Mouse (Mus musculus): ENCODE measurements around the gene Gm11992. TPM values are rescaled to one million over a fixed set of nuclear protein-coding genes. Genes with fewer than 3 reads are reported as not detected.

The Gm11992 gene
- polyA plus RNA-seq (2014; fragmentation: Nextera tagmentation; extraction: Ambion mirVana), result 0.38 and 0.46 TPM in 2 replicates

DNA sequence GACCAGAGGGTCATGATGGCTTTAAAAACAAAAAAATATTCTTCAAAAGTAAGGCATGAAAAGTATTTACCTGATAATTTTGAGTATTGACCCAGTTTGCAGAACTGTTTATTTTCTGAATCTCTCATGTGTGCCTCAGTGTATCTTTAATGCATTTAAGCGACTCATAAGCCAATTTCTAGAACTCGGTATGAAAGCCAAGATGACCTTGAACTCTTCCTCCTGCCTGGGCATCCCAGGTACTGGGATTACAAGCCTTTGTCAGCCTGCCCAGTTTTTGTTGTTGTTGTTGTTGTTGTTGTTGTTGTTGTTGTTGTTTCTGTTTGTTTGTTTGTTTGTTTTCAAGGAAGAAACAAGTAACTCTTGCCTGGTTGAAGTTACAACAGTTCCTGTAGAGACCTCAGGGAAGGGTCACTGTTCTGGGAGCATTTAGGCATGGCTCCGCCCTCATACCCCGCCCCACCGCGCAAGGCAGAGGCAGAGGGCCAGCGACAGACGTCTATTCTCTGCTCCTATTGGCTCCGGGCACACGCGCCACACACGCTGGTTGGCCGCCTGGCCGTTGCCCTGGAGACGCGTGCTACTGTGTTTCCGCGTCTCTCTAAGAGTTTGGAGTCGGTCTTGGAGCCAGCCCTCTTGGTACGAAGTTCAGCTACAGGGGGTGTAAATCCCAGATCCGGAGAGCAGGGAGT, at the start of gene Gm11992:
Gene Gm11992 (plus strand): TSS at position 584 of the 692 bp plus-strand sequence.
- peak; percentile 100 for ATAC-seq (ENCODE audit: insufficient read depth, low FRiP score, low TSS enrichment)
- 5% methylated on average over 21 of the region's 21 CpGs for WGBS
- DNase-seq (ENCODE audit: low spot score), result peak; percentile 92
- Histone ChIP-seq H3K9ac (ENCODE audit: low read length) (peak within 1 kb of the TSS; percentile 44), H3K27ac (ENCODE audit: low read depth, low read length) (no peak within 1 kb of the TSS), H3K4me2 (ENCODE audit: low read depth) (peak within 1 kb of the TSS; percentile 96), H3K9me3 (ENCODE audit: control insufficient read depth, low read length) (no peaks in the 10 kb centered on the region), H3K4me3 (ENCODE audit: low read depth, low read length) (peak within 1 kb of the TSS; percentile 51), H3K4me1 (ENCODE audit: control insufficient read depth, insufficient read depth, low read length) (0 out of 2 replicates have a peak, but pooled peaks cover 3% of the 10 kb centered on the region), H3K36me3 (ENCODE audit: control insufficient read depth, insufficient read depth, low read length) (no peaks in the 10 kb centered on the region), H3K27me3 (ENCODE audit: control insufficient read depth, insufficient read depth, low read length) (peaks cover 7% of the 10 kb centered on the region)

DNA sequence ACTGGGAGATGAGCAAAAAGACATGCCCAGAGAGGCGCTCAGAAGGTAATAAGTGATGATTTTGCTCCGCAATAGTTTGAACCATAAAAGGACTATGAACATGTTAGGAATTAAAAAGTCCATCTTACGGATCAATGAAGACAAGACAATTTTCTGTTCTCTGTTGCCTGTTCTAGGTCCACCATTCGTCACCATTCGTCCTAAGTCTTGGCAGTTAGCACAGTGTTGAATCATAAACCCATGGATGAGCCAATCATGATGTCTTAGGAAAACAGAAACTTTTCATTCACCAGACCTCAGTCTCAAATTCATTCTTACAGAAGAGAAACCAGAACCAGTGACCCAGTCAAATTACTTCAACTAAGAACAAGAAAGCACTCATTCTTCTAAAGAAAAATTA, 39.6 kb upstream of the Gm11992 start:
- Histone ChIP-seq H3K9me3 (ENCODE audit: control insufficient read depth, low read length) (no peaks in the 10 kb centered on the region), H3K36me3 (ENCODE audit: control insufficient read depth, insufficient read depth, low read length) (no peaks in the 10 kb centered on the region), H3K4me3 (ENCODE audit: low read depth, low read length) (no peak overlapping the region), H3K27ac (ENCODE audit: low read depth, low read length) (no peak overlapping the region), H3K4me1 (ENCODE audit: control insufficient read depth, insufficient read depth, low read length) (peaks cover 5% of the 10 kb centered on the region), H3K4me2 (ENCODE audit: low read depth) (no peak overlapping the region), H3K27me3 (ENCODE audit: control insufficient read depth, insufficient read depth, low read length) (no peaks in the 10 kb centered on the region), H3K9ac (ENCODE audit: low read length) (no peak overlapping the region)
- DNase-seq (ENCODE audit: low spot score) (no peak), ATAC-seq (ENCODE audit: insufficient read depth, low FRiP score, low TSS enrichment) (no peak)
- 97% methylated on average over 5 of the region's 5 CpGs for WGBS

DNA sequence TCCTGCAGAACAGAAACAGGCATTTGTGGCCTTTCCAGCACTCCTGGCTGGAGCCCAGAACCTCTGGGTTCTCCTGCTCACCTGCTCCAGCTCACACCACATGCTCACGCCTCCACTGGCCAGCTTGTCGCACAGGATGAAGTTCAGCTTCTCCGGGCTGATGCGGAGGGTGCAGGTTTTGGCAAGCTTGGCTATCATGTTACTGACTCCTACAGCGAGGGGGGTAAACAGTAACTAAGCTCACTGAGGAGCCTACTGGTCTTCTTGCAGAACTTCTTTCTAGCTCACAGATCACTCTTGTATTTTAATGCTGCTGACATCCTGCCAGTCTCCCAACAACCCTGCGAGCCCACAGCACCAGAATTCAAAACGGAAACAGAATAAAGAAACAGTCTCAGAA, 38.0 kb upstream of the Gm11992 start:
- peak; percentile 51 for ATAC-seq (ENCODE audit: insufficient read depth, low FRiP score, low TSS enrichment)
- WGBS, result 0% methylated on average over 7 of the region's 7 CpGs
- DNase-seq (ENCODE audit: low spot score), result peak; percentile 53
- Histone ChIP-seq H3K4me3 (ENCODE audit: low read depth, low read length) (peak overlapping the region; percentile 68), H3K4me2 (ENCODE audit: low read depth) (peak overlapping the region; percentile 81), H3K9ac (ENCODE audit: low read length) (peak overlapping the region; percentile 88), H3K36me3 (ENCODE audit: control insufficient read depth, insufficient read depth, low read length) (no peaks in the 10 kb centered on the region), H3K27ac (ENCODE audit: low read depth, low read length) (peak overlapping the region; percentile 80; the same call in 1 of the 2 replicates), H3K4me1 (ENCODE audit: control insufficient read depth, insufficient read depth, low read length) (peaks cover 5% of the 10 kb centered on the region), H3K27me3 (ENCODE audit: control insufficient read depth, insufficient read depth, low read length) (no peaks in the 10 kb centered on the region), H3K9me3 (ENCODE audit: control insufficient read depth, low read length) (no peaks in the 10 kb centered on the region)

DNA sequence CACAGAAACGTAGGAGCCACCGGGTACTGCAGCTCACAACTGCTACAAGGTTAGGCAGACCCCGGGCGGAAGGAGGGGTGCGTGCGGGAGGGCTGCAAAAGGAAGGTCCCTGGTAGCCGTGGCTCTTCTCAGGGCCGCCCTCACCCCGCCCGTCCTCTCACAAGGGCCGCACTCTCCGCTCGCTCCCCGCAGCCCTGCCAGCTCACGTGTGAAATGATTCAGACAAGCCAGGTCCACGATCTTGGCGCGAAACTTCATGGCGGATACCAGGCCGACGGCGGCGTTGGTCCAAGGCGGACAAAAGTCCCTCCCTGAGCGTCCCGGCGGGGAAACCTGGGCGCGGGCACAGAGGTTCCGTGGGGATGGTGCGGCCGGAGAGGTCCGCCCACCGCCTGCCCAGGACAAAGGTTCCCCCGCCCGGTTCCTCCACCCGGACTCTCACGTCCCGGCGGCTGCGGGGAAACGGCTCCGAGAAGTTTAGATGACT, 37.5 kb upstream of the Gm11992 start, which contains the start of gene Hus1:
Gene Hus1 (minus strand): TSS at position 339 of the 487 bp plus-strand sequence.
- Histone ChIP-seq H3K9ac (ENCODE audit: low read length) (peak within 1 kb of the TSS; percentile 88), H3K27me3 (ENCODE audit: control insufficient read depth, insufficient read depth, low read length) (no peaks in the 10 kb centered on the region), H3K36me3 (ENCODE audit: control insufficient read depth, insufficient read depth, low read length) (no peaks in the 10 kb centered on the region), H3K9me3 (ENCODE audit: control insufficient read depth, low read length) (no peaks in the 10 kb centered on the region), H3K4me2 (ENCODE audit: low read depth) (peak within 1 kb of the TSS; percentile 81), H3K4me3 (ENCODE audit: low read depth, low read length) (peak within 1 kb of the TSS; percentile 68), H3K27ac (ENCODE audit: low read depth, low read length) (peak within 1 kb of the TSS; percentile 80), H3K4me1 (ENCODE audit: control insufficient read depth, insufficient read depth, low read length) (peaks cover 5% of the 10 kb centered on the region)
- peak; percentile 88 for DNase-seq (ENCODE audit: low spot score)
- under 1% methylated on average over 43 of the region's 43 CpGs for WGBS
- peak; percentile 95 for ATAC-seq (ENCODE audit: insufficient read depth, low FRiP score, low TSS enrichment)

DNA sequence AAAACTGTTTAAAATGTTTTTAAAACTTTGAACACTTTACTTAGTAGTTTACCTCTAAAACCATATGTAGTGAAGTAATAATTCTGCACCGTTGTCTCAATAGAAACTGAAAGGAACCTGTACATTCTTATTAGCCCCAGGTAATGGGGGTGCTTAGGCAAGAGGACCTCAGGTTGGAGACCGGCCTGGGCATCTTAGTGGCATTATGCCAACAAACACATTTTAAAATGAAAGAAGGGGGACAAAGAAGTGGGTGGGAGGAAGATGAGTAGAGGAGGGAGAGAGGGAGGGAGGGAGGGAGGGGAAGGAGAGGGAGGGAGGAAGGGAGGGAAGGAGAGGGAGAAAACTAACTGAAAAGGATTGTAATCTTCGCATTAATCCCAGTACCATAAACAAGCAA, 37.0 kb upstream of the Gm11992 start:
- WGBS, result 3% methylated on average over 3 of the region's 3 CpGs
- peak overlapping the region; percentile 80; the same call in 1 of the 2 replicates for H3K27ac ChIP-seq (ENCODE audit: low read depth, low read length)

DNA sequence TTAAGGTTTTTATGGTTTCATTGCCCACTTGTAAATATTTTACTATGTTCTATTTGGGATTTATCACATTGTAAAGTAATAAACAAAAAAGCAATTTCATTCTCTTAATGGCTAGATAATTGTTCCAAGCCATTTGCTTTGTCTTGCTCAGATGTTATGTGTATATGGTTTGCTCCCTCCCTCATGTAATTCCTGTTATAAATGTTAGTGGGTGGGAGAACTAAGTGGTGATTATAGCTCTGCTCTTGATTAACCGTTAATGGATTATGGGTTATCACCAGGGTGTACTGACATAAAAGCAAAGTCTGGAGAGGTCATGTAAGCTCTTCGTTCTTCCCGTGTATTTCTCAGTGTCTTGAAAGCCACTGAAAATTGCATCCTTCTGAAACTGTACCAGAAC, 33.7 kb upstream of the Gm11992 start:
- Histone ChIP-seq H3K9me3 (ENCODE audit: control insufficient read depth, low read length) (no peaks in the 10 kb centered on the region), H3K4me3 (ENCODE audit: low read depth, low read length) (no peak overlapping the region), H3K9ac (ENCODE audit: low read length) (no peak overlapping the region), H3K27ac (ENCODE audit: low read depth, low read length) (no peak overlapping the region), H3K4me2 (ENCODE audit: low read depth) (no peak overlapping the region), H3K27me3 (ENCODE audit: control insufficient read depth, insufficient read depth, low read length) (no peaks in the 10 kb centered on the region), H3K4me1 (ENCODE audit: control insufficient read depth, insufficient read depth, low read length) (peaks cover 4% of the 10 kb centered on the region), H3K36me3 (ENCODE audit: control insufficient read depth, insufficient read depth, low read length) (no peaks in the 10 kb centered on the region)
- DNase-seq (ENCODE audit: low spot score) (no peak), ATAC-seq (ENCODE audit: insufficient read depth, low FRiP score, low TSS enrichment) (no peak)
- 37% methylated on average over 3 of the region's 3 CpGs for WGBS

More for the DNA sequence above, 37.0 kb upstream of the Gm11992 start:
- DNase-seq (ENCODE audit: low spot score) (no peak), ATAC-seq (ENCODE audit: insufficient read depth, low FRiP score, low TSS enrichment) (peak; percentile 25)
- Histone ChIP-seq H3K4me3 (ENCODE audit: low read depth, low read length) (peak overlapping the region; percentile 68), H3K27me3 (ENCODE audit: control insufficient read depth, insufficient read depth, low read length) (no peaks in the 10 kb centered on the region), H3K4me1 (ENCODE audit: control insufficient read depth, insufficient read depth, low read length) (peaks cover 5% of the 10 kb centered on the region), H3K4me2 (ENCODE audit: low read depth) (peak overlapping the region; percentile 81), H3K9ac (ENCODE audit: low read length) (peak overlapping the region; percentile 88), H3K9me3 (ENCODE audit: control insufficient read depth, low read length) (no peaks in the 10 kb centered on the region), H3K36me3 (ENCODE audit: control insufficient read depth, insufficient read depth, low read length) (no peaks in the 10 kb centered on the region)

DNA sequence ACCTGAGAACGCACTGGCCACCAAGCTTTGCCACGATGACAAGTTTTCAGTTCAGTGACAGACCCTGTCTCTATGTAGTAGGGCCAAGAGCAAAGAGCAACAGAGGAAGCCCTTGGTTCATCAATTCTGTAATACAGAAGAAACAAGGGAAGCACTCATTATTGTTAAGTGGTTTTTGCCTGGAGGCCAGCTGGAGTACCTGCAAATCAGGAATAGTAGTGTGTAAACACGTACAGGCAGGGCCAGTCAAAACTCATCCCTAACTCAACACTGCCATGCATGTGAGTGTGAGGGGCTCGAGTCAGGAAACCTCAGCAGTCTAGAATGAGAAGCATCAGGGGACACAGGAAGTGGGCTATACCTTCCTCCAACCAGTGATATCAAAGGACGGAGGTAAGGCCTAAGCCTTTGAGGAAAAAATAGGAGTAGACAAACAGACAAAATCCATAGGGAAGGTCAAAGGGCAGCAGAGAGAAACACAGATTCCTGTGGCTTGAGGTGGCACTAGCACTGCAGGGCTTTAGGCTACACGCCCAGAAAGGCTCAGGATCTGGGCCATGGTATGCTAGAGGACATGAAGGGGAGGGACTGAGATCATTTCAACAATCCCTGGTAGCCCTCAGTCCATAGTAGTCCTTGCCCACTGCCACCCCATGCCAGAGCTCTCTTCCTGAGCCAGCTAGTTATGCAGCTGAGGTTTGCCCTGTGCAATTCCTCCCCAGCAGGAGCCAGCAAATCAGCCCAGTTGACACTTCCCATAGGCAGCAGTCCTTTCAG, 29.7 kb upstream of the Gm11992 start:
- Histone ChIP-seq H3K9me3 (ENCODE audit: control insufficient read depth, low read length) (no peaks in the 10 kb centered on the region), H3K27me3 (ENCODE audit: control insufficient read depth, insufficient read depth, low read length) (no peaks in the 10 kb centered on the region), H3K9ac (ENCODE audit: low read length) (no peak overlapping the region), H3K4me3 (ENCODE audit: low read depth, low read length) (no peak overlapping the region), H3K36me3 (ENCODE audit: control insufficient read depth, insufficient read depth, low read length) (no peaks in the 10 kb centered on the region), H3K4me1 (ENCODE audit: control insufficient read depth, insufficient read depth, low read length) (no peaks in the 10 kb centered on the region), H3K27ac (ENCODE audit: low read depth, low read length) (no peak overlapping the region), H3K4me2 (ENCODE audit: low read depth) (no peak overlapping the region)
- DNase-seq (ENCODE audit: low spot score) (no peak), ATAC-seq (ENCODE audit: insufficient read depth, low FRiP score, low TSS enrichment) (no peak)
- WGBS, result 82% methylated on average over 6 of the region's 6 CpGs

DNA sequence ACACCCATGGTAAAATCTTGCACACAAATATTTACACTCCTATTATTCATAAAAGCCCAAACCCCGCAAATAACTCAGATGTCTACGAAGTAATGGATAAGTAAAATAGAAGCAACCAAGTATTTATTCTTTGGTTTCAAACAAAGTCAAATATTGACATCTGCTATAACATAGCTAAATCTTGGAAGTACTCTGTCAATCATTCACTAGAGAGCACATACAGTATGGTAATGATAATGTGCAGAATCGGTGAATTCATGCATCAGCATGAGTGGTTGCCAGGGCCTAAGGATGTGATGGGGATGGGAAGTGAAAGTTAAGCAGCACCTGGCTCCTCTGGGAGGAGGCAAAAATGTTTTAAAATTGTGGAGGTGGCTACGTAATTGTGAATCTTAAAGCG, 28.2 kb upstream of the Gm11992 start:
- H3K4me1 ChIP-seq (ENCODE audit: control insufficient read depth, insufficient read depth, low read length), result no peaks in the 10 kb centered on the region
- ATAC-seq (ENCODE audit: insufficient read depth, low FRiP score, low TSS enrichment) (no peak), DNase-seq (ENCODE audit: low spot score) (no peak)
- H3K27ac ChIP-seq (ENCODE audit: low read depth, low read length), result no peak overlapping the region
- no peaks in the 10 kb centered on the region for H3K9me3 ChIP-seq (ENCODE audit: control insufficient read depth, low read length)
- H3K27me3 ChIP-seq (ENCODE audit: control insufficient read depth, insufficient read depth, low read length), result no peaks in the 10 kb centered on the region
- no peak overlapping the region for H3K4me2 ChIP-seq (ENCODE audit: low read depth)
- H3K4me3 ChIP-seq (ENCODE audit: low read depth, low read length), result no peak overlapping the region
- H3K36me3 ChIP-seq (ENCODE audit: control insufficient read depth, insufficient read depth, low read length), result no peaks in the 10 kb centered on the region
- 92% methylated on average over 5 of the region's 5 CpGs for WGBS
- no peak overlapping the region for H3K9ac ChIP-seq (ENCODE audit: low read length)

Measured in neural tube, embryonic 11.5 days (tissue).